Mouse (Mus musculus): ENCODE measurements around the gene Dnaaf1. TPM values are rescaled to one million over a fixed set of nuclear protein-coding genes. Genes with fewer than 3 reads are reported as not detected.

Gene Dnaaf1
- polyA plus RNA-seq (2015; fragmentation: Nextera tagmentation; extraction: Ambion mirVana) = 0.20 and 0.45 TPM in 2 replicates

- H3K4me2 ChIP-seq = peak within 1 kb of the TSS; percentile 92
- peaks cover 19% of the 10 kb centered on the region for H3K27me3 ChIP-seq (replicated peaks)
- peaks cover 30% of the 10 kb centered on the region for H3K4me1 ChIP-seq
- peak within 1 kb of the TSS; percentile 80 for H3K9ac ChIP-seq (replicated peaks)
- H3K36me3 ChIP-seq = no peaks in the 10 kb centered on the region
- under 1% methylated on average over 73 of the region's 97 CpGs for WGBS
- ATAC-seq (ENCODE audit: low FRiP score) = peak; percentile 87
- peak within 1 kb of the TSS; percentile 66 for H3K4me3 ChIP-seq (replicated peaks)
- H3K9me3 ChIP-seq (replicated peaks) = no peaks in the 10 kb centered on the region
- H3K27ac ChIP-seq (replicated peaks) = peak within 1 kb of the TSS; percentile 75
Measured at GRCm38 (mm10) chr8:119574437-119575365, at the start of gene Dnaaf1, which contains the start of gene Hsdl1. Gene Dnaaf1, plus strand, starts transcription at chr8:119575235. Gene Hsdl1, minus strand, starts transcription at chr8:119575183.

- no peak for ATAC-seq (ENCODE audit: low FRiP score)
- no peaks in the 10 kb centered on the region for H3K9me3 ChIP-seq (replicated peaks)
- H3K4me1 ChIP-seq = no peaks in the 10 kb centered on the region
- no peak overlapping the region for H3K9ac ChIP-seq (replicated peaks)
- H3K4me2 ChIP-seq = no peak overlapping the region
- H3K27me3 ChIP-seq (replicated peaks) = no peaks in the 10 kb centered on the region
- no peak overlapping the region for H3K27ac ChIP-seq (replicated peaks)
- peaks cover 92% of the 10 kb centered on the region for H3K36me3 ChIP-seq
- no peak overlapping the region for H3K4me3 ChIP-seq (replicated peaks)
- 95% methylated on average over 7 of the region's 7 CpGs for WGBS
Measured at GRCm38 (mm10) chr8:119528762-119529161, 46.3 kb upstream of the Dnaaf1 start.

GRCm38 (mm10) chr8:119530937-119531336 is 44.1 kb upstream of the Dnaaf1 start:
- Histone ChIP-seq H3K9ac (replicated peaks) (no peak overlapping the region), H3K27ac (replicated peaks) (no peak overlapping the region), H3K36me3 (peaks cover 92% of the 10 kb centered on the region), H3K9me3 (replicated peaks) (no peaks in the 10 kb centered on the region), H3K4me3 (replicated peaks) (no peak overlapping the region), H3K27me3 (replicated peaks) (no peaks in the 10 kb centered on the region), H3K4me1 (no peaks in the 10 kb centered on the region), H3K4me2 (no peak overlapping the region)
- 90% methylated on average over 6 of the region's 6 CpGs for WGBS
- ATAC-seq (ENCODE audit: low FRiP score) = no peak

GRCm38 (mm10) chr8:119531397-119531796 is 43.6 kb upstream of the Dnaaf1 start:
- H3K27ac ChIP-seq (replicated peaks) = no peak overlapping the region
- H3K9ac ChIP-seq (replicated peaks) = no peak overlapping the region
- H3K4me1 ChIP-seq = no peaks in the 10 kb centered on the region
- no peak overlapping the region for H3K4me3 ChIP-seq (replicated peaks)
- no peak overlapping the region for H3K4me2 ChIP-seq
- H3K36me3 ChIP-seq = peaks cover 96% of the 10 kb centered on the region
- ATAC-seq (ENCODE audit: low FRiP score) = no peak
- H3K27me3 ChIP-seq (replicated peaks) = no peaks in the 10 kb centered on the region
- H3K9me3 ChIP-seq (replicated peaks) = no peaks in the 10 kb centered on the region
- 99% methylated on average over 3 of the region's 3 CpGs for WGBS

GRCm38 (mm10) chr8:119531973-119532372 is 43.1 kb upstream of the Dnaaf1 start:
- Histone ChIP-seq H3K9me3 (replicated peaks) (no peaks in the 10 kb centered on the region), H3K4me2 (no peak overlapping the region), H3K27ac (replicated peaks) (no peak overlapping the region), H3K4me3 (replicated peaks) (no peak overlapping the region), H3K4me1 (no peaks in the 10 kb centered on the region), H3K27me3 (replicated peaks) (no peaks in the 10 kb centered on the region), H3K36me3 (peaks cover 96% of the 10 kb centered on the region), H3K9ac (replicated peaks) (no peak overlapping the region)
- 89% methylated on average over 9 of the region's 9 CpGs for WGBS
- ATAC-seq (ENCODE audit: low FRiP score) = no peak

GRCm38 (mm10) chr8:119544606-119545005 is 30.4 kb upstream of the Dnaaf1 start:
- no peak for ATAC-seq (ENCODE audit: low FRiP score)
- H3K4me2 ChIP-seq = no peak overlapping the region
- WGBS = 79% methylated on average over 3 of the region's 3 CpGs
- H3K36me3 ChIP-seq = peaks cover 67% of the 10 kb centered on the region
- H3K4me3 ChIP-seq (replicated peaks) = no peak overlapping the region
- no peak overlapping the region for H3K27ac ChIP-seq (replicated peaks)
- H3K27me3 ChIP-seq (replicated peaks) = no peaks in the 10 kb centered on the region
- H3K9ac ChIP-seq (replicated peaks) = no peak overlapping the region
- H3K4me1 ChIP-seq = no peaks in the 10 kb centered on the region
- no peaks in the 10 kb centered on the region for H3K9me3 ChIP-seq (replicated peaks)

- Histone ChIP-seq H3K27me3 (replicated peaks) (no peaks in the 10 kb centered on the region), H3K4me3 (replicated peaks) (no peak overlapping the region), H3K27ac (replicated peaks) (no peak overlapping the region), H3K9me3 (replicated peaks) (no peaks in the 10 kb centered on the region), H3K9ac (replicated peaks) (no peak overlapping the region), H3K36me3 (peaks cover 61% of the 10 kb centered on the region), H3K4me1 (no peaks in the 10 kb centered on the region), H3K4me2 (no peak overlapping the region)
- ATAC-seq (ENCODE audit: low FRiP score) = no peak
- whole genome bisulfite sequencing = 74% methylated on average over 6 of the region's 6 CpGs
Measured at GRCm38 (mm10) chr8:119545180-119545579, 29.9 kb upstream of the Dnaaf1 start.

GRCm38 (mm10) chr8:119545791-119546190 is 29.2 kb upstream of the Dnaaf1 start:
- H3K36me3 ChIP-seq = peaks cover 55% of the 10 kb centered on the region
- no peak overlapping the region for H3K9ac ChIP-seq (replicated peaks)
- no peaks in the 10 kb centered on the region for H3K9me3 ChIP-seq (replicated peaks)
- H3K27ac ChIP-seq (replicated peaks) = no peak overlapping the region
- ATAC-seq (ENCODE audit: low FRiP score) = no peak
- H3K4me2 ChIP-seq = no peak overlapping the region
- no peak overlapping the region for H3K4me3 ChIP-seq (replicated peaks)
- H3K27me3 ChIP-seq (replicated peaks) = no peaks in the 10 kb centered on the region
- WGBS = 88% methylated on average over 6 of the region's 6 CpGs
- H3K4me1 ChIP-seq = no peaks in the 10 kb centered on the region

GRCm38 (mm10) chr8:119547019-119547691 is 27.9 kb upstream of the Dnaaf1 start:
- Histone ChIP-seq H3K4me1 (0 out of 2 replicates have a peak, but pooled peaks cover under 1% of the 10 kb centered on the region), H3K4me2 (no peak overlapping the region), H3K27ac (replicated peaks) (no peak overlapping the region), H3K4me3 (replicated peaks) (no peak overlapping the region), H3K36me3 (peaks cover 43% of the 10 kb centered on the region), H3K27me3 (replicated peaks) (no peaks in the 10 kb centered on the region), H3K9me3 (replicated peaks) (no peaks in the 10 kb centered on the region), H3K9ac (replicated peaks) (no peak overlapping the region)
- no peak for ATAC-seq (ENCODE audit: low FRiP score)
- WGBS = 88% methylated on average over 18 of the region's 18 CpGs

GRCm38 (mm10) chr8:119548560-119549113 is 26.4 kb upstream of the Dnaaf1 start:
- H3K9ac ChIP-seq (replicated peaks) = no peak overlapping the region
- peaks cover 29% of the 10 kb centered on the region for H3K36me3 ChIP-seq
- H3K27ac ChIP-seq (replicated peaks) = no peak overlapping the region
- H3K4me1 ChIP-seq = 0 out of 2 replicates have a peak, but pooled peaks cover 5% of the 10 kb centered on the region
- no peaks in the 10 kb centered on the region for H3K9me3 ChIP-seq (replicated peaks)
- WGBS = 88% methylated on average over 7 of the region's 7 CpGs
- H3K4me2 ChIP-seq = no peak overlapping the region
- no peaks in the 10 kb centered on the region for H3K27me3 ChIP-seq (replicated peaks)
- no peak overlapping the region for H3K4me3 ChIP-seq (replicated peaks)
- no peak for ATAC-seq (ENCODE audit: low FRiP score)

GRCm38 (mm10) chr8:119552967-119553366 is 22.1 kb upstream of the Dnaaf1 start:
- no peak overlapping the region for H3K27ac ChIP-seq (replicated peaks)
- peaks cover 39% of the 10 kb centered on the region for H3K4me1 ChIP-seq
- no peak overlapping the region for H3K9ac ChIP-seq (replicated peaks)
- no peaks in the 10 kb centered on the region for H3K9me3 ChIP-seq (replicated peaks)
- no peak overlapping the region for H3K4me2 ChIP-seq
- H3K36me3 ChIP-seq = no peaks in the 10 kb centered on the region
- 84% methylated on average over 2 of the region's 2 CpGs for WGBS
- ATAC-seq (ENCODE audit: low FRiP score) = no peak
- no peaks in the 10 kb centered on the region for H3K27me3 ChIP-seq (replicated peaks)
- H3K4me3 ChIP-seq (replicated peaks) = no peak overlapping the region
